Mouse (Mus musculus) embryonic fibroblast, embryonic 13.5 days (primary cell): ENCODE measurements around the gene Atp5d.

ENCODE experiments used
- CTCF ChIP-seq: IDR thresholded peaks from 2 replicates; pipeline ENCODE4 v1.5.1; 2011; ENCODE audit warnings: mild to moderate bottlenecking, control low read depth, low read length, moderate library complexity, borderline replicate concordance; ENCODE audit not compliant: insufficient read depth
- POLR2A ChIP-seq: IDR thresholded peaks from 2 replicates; pipeline ENCODE4 v1.6.1; 2011; ENCODE audit warnings: low read depth, mild to moderate bottlenecking, control low read depth, low read length, moderate library complexity

GRCm38 (mm10) chr10:80089146-80089545 is 49.3 kb upstream of the Atp5d start:
- TF ChIP-seq CTCF (no peak), POLR2A (no peak)
